Mouse (Mus musculus) heart, adult 2 months (tissue): ENCODE measurements around the gene Zfp467.

Source experiments
- CTCF ChIP-seq: fragments of 200-600 bp; IDR thresholded peaks from 2 replicates; pipeline ENCODE4 v1.8.1; 2022; ENCODE audit warnings: antibody characterized with exemption, mild to moderate bottlenecking, moderate library complexity
- EP300 ChIP-seq: fragments of 200-500 bp; IDR thresholded peaks from 2 replicates; pipeline ENCODE4 v1.6.1; 2011; ENCODE audit warnings: low read depth, low read length, control low read depth; ENCODE audit not compliant: insufficient read depth
- POLR2A ChIP-seq: fragments of 200-500 bp; IDR thresholded peaks from 2 replicates; pipeline ENCODE4 v1.6.1; 2011; ENCODE audit warnings: mild to moderate bottlenecking, low read depth, low read length, control low read depth; ENCODE audit not compliant: insufficient read depth

- TF ChIP-seq POLR2A (no peak), CTCF (no peak), EP300 (no peak)
These were observed 631 bp upstream of the Zfp467 start for GRCm38 (mm10) chr6:48446256-48446655.
